Mouse (Mus musculus) bone marrow macrophage, adult 2 months (primary cell): ENCODE measurements around the gene Kcnn4.

Source experiments
- CTCF ChIP-seq: IDR thresholded peaks from 2 replicates; pipeline ENCODE4 v1.5.1; 2012; ENCODE audit warnings: low read depth, mild to moderate bottlenecking, low read length, moderate library complexity
- POLR2A ChIP-seq: IDR thresholded peaks from 2 replicates; pipeline ENCODE4 v1.6.1; 2012; ENCODE audit warnings: mild to moderate bottlenecking, low read depth, low read length, borderline replicate concordance

GRCm38 (mm10) chr7:24400082-24400452 is 30.0 kb downstream of the Kcnn4 start:
- TF ChIP-seq POLR2A = no peak
- no peak for TF ChIP-seq CTCF
